Mouse (Mus musculus): ENCODE data around the gene Olfr482.

The Olfr482 gene

DNA sequence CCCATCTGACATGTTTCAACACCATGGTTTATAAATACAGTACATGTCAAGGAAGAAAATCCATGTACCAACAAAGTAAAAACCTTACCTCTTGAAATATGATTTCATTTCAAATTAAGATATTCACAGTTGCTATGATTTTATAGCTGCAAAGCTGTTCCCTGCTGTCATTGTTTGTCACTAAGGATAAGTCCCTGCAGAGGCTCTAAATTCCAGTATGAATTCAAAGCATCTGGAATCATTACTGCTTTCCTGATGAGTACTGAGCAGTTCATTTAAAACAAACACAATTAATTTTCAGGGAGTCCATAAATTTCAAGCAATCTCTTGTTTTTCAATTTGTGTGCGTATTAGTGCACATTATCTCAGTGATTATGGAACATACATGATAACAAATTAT, at the start of gene Olfr482:
Olfr482 (minus strand) TSS at position 101 of the 400 bp plus-strand sequence.
- no peak for DNase-seq (ENCODE audit: low spot score in 2 of 2)

DNA sequence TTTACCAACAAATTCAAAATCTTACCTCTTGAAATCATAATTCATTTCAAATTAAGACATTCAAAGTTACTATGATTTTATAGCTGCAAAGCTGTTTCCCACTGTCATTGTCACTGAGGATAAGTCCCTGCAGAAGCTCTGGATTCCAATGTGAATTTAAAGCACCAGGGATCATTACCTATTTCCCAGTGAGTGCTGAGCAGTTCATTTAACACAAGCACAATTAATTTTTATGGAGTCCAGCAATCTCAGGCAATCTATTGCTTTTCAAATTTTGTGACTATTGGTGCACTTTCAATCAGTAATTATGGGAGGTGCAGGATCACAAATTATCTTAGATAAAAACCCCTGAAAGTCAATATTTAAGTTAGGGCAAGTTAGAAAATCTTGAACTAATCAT, 30.0 kb upstream of the Olfr482 start, which contains the start of gene Olfr484:
Olfr484 (minus strand) TSS at position 101 of the 400 bp plus-strand sequence.
- DNase-seq (ENCODE audit: low spot score in 2 of 2): no peak

DNA sequence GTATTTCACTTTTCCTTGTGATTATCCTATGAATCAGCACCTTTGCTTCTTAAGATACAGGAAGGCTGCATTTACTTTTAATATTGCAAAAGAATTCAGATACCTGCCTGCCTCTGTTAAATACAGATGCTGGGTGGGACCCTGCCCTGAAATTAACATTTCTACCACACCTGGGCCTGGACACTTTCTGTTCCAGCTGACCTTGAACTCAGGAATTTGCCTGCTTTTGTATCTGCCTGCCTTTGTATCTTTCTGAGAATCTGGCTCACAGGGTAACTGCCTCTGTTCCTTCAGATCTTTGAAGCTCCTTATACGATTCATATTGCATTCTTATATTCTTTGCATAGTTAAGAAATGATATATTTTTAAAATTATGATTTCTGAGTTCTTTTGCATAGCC, 24.0 kb upstream of the Olfr482 start:
- DNase-seq (ENCODE audit: low spot score in 2 of 2): no peak

DNA sequence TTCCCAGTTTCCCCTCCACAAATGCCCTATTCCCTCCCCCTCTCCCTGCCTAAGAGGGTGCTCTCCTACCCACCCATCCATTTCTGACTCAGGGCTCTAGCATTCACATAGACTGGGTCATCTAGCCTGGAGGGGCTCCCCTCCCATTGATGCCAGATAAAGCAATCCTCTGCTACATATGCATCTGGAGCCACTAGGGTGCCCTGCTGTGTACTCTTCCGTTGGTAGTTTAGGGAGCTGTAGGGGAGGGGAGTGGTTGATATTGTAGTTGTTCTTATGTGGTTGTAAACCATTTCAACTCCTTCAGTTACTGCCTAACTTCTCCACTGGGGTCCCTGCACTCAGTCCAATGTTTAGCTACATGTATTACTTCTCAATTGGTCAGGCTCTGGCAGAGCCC, 23.3 kb upstream of the Olfr482 start:
- DNase-seq (ENCODE audit: low spot score in 2 of 2): no peak

DNA sequence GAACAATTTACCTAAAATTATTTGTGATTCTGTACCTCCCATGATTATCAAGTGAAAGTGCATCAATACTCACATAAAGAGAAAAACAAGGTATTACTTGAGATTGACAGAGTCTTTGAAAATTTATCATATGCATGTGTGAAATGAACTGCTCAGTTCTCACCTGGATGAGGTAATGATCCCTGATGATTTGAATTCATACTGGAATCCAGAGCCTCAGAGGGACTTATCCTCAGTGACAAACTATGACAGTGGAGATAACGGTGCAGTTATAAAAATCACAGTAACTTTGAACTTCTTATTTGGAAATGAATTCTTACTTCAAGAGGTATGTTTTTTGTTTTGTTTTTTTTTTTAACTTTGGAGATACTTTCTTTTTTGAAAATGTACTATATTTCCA, 3.2 kb upstream of the Olfr482 start, which contains the start of gene Olfr483:
Olfr483 (plus strand) TSS at position 301 of the 400 bp plus-strand sequence.
- DNase-seq (ENCODE audit: low spot score in 2 of 2): no peak

DNA sequence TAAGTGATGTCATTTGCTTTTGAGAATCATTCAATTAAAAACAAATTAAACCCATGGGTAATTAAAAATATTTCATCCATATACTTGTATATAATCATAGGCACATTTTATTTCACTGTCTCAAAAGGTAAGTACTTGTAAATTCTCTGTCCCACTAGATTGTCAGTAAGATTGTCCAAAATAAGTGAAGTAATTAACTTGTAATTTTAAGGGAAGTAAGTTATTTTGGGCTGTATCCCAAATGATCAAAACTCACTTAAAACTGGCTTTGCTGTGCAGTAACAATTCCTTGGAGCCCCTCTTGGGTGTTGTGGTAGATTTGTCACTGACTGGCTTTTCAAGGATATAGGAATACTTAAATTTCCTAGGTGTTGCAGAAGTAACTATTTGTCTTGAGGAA, 17.8 kb downstream of the Olfr482 start, which contains the start of gene Olfr481:
Olfr481 (plus strand) TSS at position 301 of the 400 bp plus-strand sequence.
- no peak for DNase-seq (ENCODE audit: low spot score in 2 of 2)

DNA sequence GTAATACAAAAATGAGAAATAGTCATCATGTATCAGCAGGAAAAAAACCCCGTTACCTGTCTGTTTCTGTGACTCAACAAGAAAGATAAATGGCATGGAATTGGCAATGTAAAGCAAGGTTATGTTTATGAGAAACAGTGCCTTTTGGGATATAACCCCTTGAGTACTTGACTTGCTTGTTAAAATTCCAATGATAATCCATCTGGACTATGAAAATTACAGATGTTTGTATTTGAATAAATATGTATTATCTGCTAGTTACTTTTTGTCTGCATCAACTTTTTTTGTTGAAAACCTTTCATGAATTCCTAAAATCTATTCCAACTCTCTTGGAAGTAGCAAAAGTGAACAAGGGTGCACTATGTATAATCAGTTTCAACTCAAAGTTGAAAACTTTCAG, 30.1 kb downstream of the Olfr482 start, which contains the start of gene Olfr480:
Olfr480 (minus strand) TSS at position 101 of the 400 bp plus-strand sequence.
- DNase-seq (ENCODE audit: low spot score in 2 of 2): no peak

DNA sequence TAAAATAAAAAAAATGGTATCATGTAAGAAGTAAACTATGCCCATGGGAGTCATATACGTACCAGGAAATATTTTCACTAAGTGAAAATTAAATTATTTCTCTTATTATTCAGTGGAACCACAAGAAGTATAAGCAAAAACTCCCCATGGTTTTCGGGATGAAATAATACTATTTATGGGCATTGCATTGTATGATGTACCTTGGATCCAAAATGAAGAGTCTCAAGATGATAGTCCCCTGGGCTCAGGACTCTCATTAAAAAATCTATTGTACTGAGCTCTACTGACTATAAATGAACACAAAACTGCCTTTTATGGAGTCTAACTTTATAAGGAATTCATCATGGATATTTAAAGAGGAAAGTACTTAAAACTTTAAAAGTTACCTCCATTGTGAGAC, 47.0 kb downstream of the Olfr482 start, which contains the start of gene Olfr479:
Olfr479 (plus strand) TSS at position 301 of the 400 bp plus-strand sequence.
- DNase-seq (ENCODE audit: low spot score in 2 of 2): no peak

All from right cerebral cortex, postnatal 10 days (tissue).